Mouse (Mus musculus) CH12.LX (cell line): Measurements from ENCODE around the gene Kcnma1.

ENCODE experiments used
- BHLHE40 ChIP-seq: IDR thresholded peaks from 2 replicates; pipeline ENCODE4 v1.6.1; 2011; ENCODE audit warnings: mild to moderate bottlenecking, low read depth, low read length, improper control_type of control experiment
- CHD1 ChIP-seq: IDR thresholded peaks from 2 replicates; pipeline ENCODE4 v1.6.1; 2012; ENCODE audit warnings: low read depth, low read length, improper control_type of control experiment, inconsistent platforms
- CTCF ChIP-seq, 2 experiments: IDR thresholded peaks in 1 of 2; conservative IDR thresholded peaks in 1 of 2; 2 replicates each; pipeline ENCODE4 v1.5.1; 2011 to 2012; ENCODE audit warnings: low read depth in 2 of 2, low read length in 2 of 2, improper control_type of control experiment in 1 of 2, inconsistent platforms in 1 of 2, mild to moderate bottlenecking in 1 of 2, moderate library complexity in 1 of 2
- ELF1 ChIP-seq: IDR thresholded peaks from 2 replicates; pipeline ENCODE4 v1.6.1; 2014; ENCODE audit warnings: low read depth, mild to moderate bottlenecking, inconsistent platforms, low read length, improper control_type of control experiment
- EP300 ChIP-seq: IDR thresholded peaks from 2 replicates; pipeline ENCODE4 v1.6.1; 2011; ENCODE audit warnings: low read length, improper control_type of control experiment
- ETS1 ChIP-seq: conservative IDR thresholded peaks from 2 replicates; pipeline ENCODE4 v1.6.1; 2012; ENCODE audit warnings: low read depth, mild to moderate bottlenecking, inconsistent platforms, low read length, improper control_type of control experiment, moderate library complexity
- KAT2A ChIP-seq: IDR thresholded peaks from 2 replicates; pipeline ENCODE4 v1.6.1; 2012; ENCODE audit warnings: low read length, improper control_type of control experiment, inconsistent platforms; ENCODE audit not compliant: insufficient replicate concordance
- MAX ChIP-seq: IDR thresholded peaks from 2 replicates; pipeline ENCODE4 v1.6.1; 2011; ENCODE audit warnings: low read length, improper control_type of control experiment
- NELFE ChIP-seq: IDR thresholded peaks from 2 replicates; pipeline ENCODE4 v1.6.1; 2011; ENCODE audit warnings: low read depth, low read length, improper control_type of control experiment
- POLR2A ChIP-seq: IDR thresholded peaks from 2 replicates; pipeline ENCODE4 v1.6.1; 2011; ENCODE audit warnings: low read depth, mild to moderate bottlenecking, improper control_type of control experiment, low read length
- RCOR1 ChIP-seq: conservative IDR thresholded peaks from 2 replicates; pipeline ENCODE4 v1.6.1; 2012; ENCODE audit warnings: low read depth, mild to moderate bottlenecking, inconsistent platforms, low read length, improper control_type of control experiment
- SIN3A ChIP-seq: IDR thresholded peaks from 2 replicates; pipeline ENCODE4 v1.6.1; 2012; ENCODE audit warnings: low read length, improper control_type of control experiment, inconsistent platforms
- TCF12 ChIP-seq: IDR thresholded peaks from 2 replicates; pipeline ENCODE4 v1.6.1; 2014; ENCODE audit warnings: low read depth, mild to moderate bottlenecking, inconsistent platforms, low read length, improper control_type of control experiment
- ZNF384 ChIP-seq: IDR thresholded peaks from 2 replicates; pipeline ENCODE4 v1.6.1; 2012; ENCODE audit warnings: low read depth, low read length, improper control_type of control experiment, inconsistent platforms

- no peak for TF ChIP-seq KAT2A
- TF ChIP-seq CTCF (conservative IDR thresholded peaks at IDR 0.05 in 1 of 2, IDR thresholded peaks at IDR 0.05 in 1 of 2; ENCODE audit: low read depth in 2 of 2, low read length in 2 of 2), result no peak
- no peak for TF ChIP-seq TCF12
- no peak for TF ChIP-seq POLR2A
- TF ChIP-seq CHD1, result no peak
- TF ChIP-seq ELF1, result no peak
- no peak for TF ChIP-seq BHLHE40
- no peak for TF ChIP-seq ETS1
- no peak for TF ChIP-seq RCOR1
- no peak for TF ChIP-seq EP300
- no peak for TF ChIP-seq MAX
- no peak for TF ChIP-seq SIN3A
- no peak for TF ChIP-seq ZNF384
- no peak for TF ChIP-seq NELFE
Measured at GRCm38 (mm10) chr14:23397642-23398041, 616.6 kb downstream of the Kcnma1 start.
